Mouse (Mus musculus) T-helper 17 cell (primary cell): ENCODE results near the gene Lin54.

ENCODE experiments used
- in situ Hi-C, 2 experiments: fragments of 300-600 bp; cut with MboI, MseI; formaldehyde crosslinking; loops; 1 replicate in 1 of 2; 2 replicates in 1 of 2; pipeline ENCODE4 v1.15.1; 2025; ENCODE audit warnings: high pct_unique_total_duplicates in 2 of 2

Lin54 gene

GRCm38 (mm10) chr5:100500458-100500961 lies at the start of gene Lin54:
Gene Lin54 (minus strand): TSS chr5:100500639.
- in situ Hi-C loops, result no loop called here

GRCm38 (mm10) chr5:100550151-100550550 lies 49.7 kb upstream of the Lin54 start:
- in situ Hi-C loops, result no loop called here

GRCm38 (mm10) chr5:100549311-100549710 lies 48.9 kb upstream of the Lin54 start:
- in situ Hi-C loops, result loop anchor here in 1 of 2 experiments (10.0 kb wide), 1 partner anchor 245 kb away; the partner anchor contains the start of genes Helq and Mrps18c

GRCm38 (mm10) chr5:100548236-100548635 lies 47.8 kb upstream of the Lin54 start:
- in situ Hi-C loops, result loop anchor here in 1 of 2 experiments (10.0 kb wide), 1 partner anchor 247 kb away; the partner anchor contains the start of genes Helq and Mrps18c

- in situ Hi-C loops, result loop anchor here in 1 of 2 experiments (10.0 kb wide), 1 partner anchor 248 kb away; the partner anchor contains the start of genes Helq and Mrps18c
Observed at GRCm38 (mm10) chr5:100546294-100547080, 46.0 kb upstream of the Lin54 start.

GRCm38 (mm10) chr5:100536638-100537037 lies 36.2 kb upstream of the Lin54 start:
- in situ Hi-C loops, result no loop called here

- in situ Hi-C loops, result no loop called here
Observed at GRCm38 (mm10) chr5:100535826-100536225, 35.4 kb upstream of the Lin54 start.

- in situ Hi-C loops, result no loop called here
Observed at GRCm38 (mm10) chr5:100526164-100526563, 25.7 kb upstream of the Lin54 start.

GRCm38 (mm10) chr5:100525620-100526019 lies 25.2 kb upstream of the Lin54 start:
- in situ Hi-C loops, result no loop called here

GRCm38 (mm10) chr5:100524921-100525320 lies 24.5 kb upstream of the Lin54 start:
- in situ Hi-C loops, result no loop called here

- in situ Hi-C loops, result no loop called here
Observed at GRCm38 (mm10) chr5:100523331-100523730, 22.9 kb upstream of the Lin54 start.

GRCm38 (mm10) chr5:100520223-100520622 lies 19.8 kb upstream of the Lin54 start:
- in situ Hi-C loops, result no loop called here

GRCm38 (mm10) chr5:100519027-100519411 lies 18.6 kb upstream of the Lin54 start:
- in situ Hi-C loops, result loop anchor here (5.0 kb wide), 2 partner anchors 82 to 92 kb away; no protein-coding TSS in a partner anchor

- in situ Hi-C loops, result loop anchor here (5.0 kb wide), 2 partner anchors 81 to 91 kb away; no protein-coding TSS in a partner anchor
Observed at GRCm38 (mm10) chr5:100518049-100519026, 17.9 kb upstream of the Lin54 start, which contains the start of gene Cops4. Gene Cops4 (plus strand): TSS chr5:100518309.

- in situ Hi-C loops, result no loop called here
Observed at GRCm38 (mm10) chr5:100512576-100512975, 12.1 kb upstream of the Lin54 start.

GRCm38 (mm10) chr5:100509247-100509646 lies 8.8 kb upstream of the Lin54 start:
- in situ Hi-C loops, result no loop called here

- in situ Hi-C loops, result no loop called here
Observed at GRCm38 (mm10) chr5:100501267-100501666, 828 bp upstream of the Lin54 start.

GRCm38 (mm10) chr5:100499831-100500304 lies 571 bp downstream of the Lin54 start:
- in situ Hi-C loops, result no loop called here

GRCm38 (mm10) chr5:100499243-100499642 lies 1.2 kb downstream of the Lin54 start:
- in situ Hi-C loops, result no loop called here

GRCm38 (mm10) chr5:100498436-100499180 lies 1.8 kb downstream of the Lin54 start:
- in situ Hi-C loops, result no loop called here

GRCm38 (mm10) chr5:100491704-100492103 lies 8.7 kb downstream of the Lin54 start:
- in situ Hi-C loops, result no loop called here
